Mouse (Mus musculus) liver, postnatal 0 days (tissue): ENCODE measurements at regions not wholly inside any gene's neighbourhood (a gene's known extent, or its start where the extent isn't known, plus 50 kb on each side); places are given as distances from the start of the nearest gene placed in this dataset.

Experiments used
- CTCF ChIP-seq: sonication (generic); IDR thresholded peaks from 2 replicates; pipeline ENCODE4 v1.5.1; 2016; ENCODE audit warnings: antibody characterized with exemption, low read depth
- EP300 ChIP-seq: IDR thresholded peaks from 2 replicates; pipeline ENCODE4 v1.6.1; 2016; ENCODE audit warnings: antibody characterized with exemption, low read depth, mild to moderate bottlenecking

GRCm38 (mm10) chr3:148259211-148259610, 731.1 kb downstream of the Adgrl2 start:
- TF ChIP-seq CTCF (no peak), EP300 (no peak)
